ENCODE assay signal across 21 mouse cellular contexts in genomic region chr11:95026849-95027248, GRCm38 (mm10). TPM values are rescaled to one million over a fixed set of nuclear protein-coding genes. Genes with fewer than 3 reads are reported as not detected.
DNase-seq lines count a peak whose midpoint lies in the region; ATAC-seq and TF ChIP-seq lines count a peak whose summit lies in the region.
"Had no signal": no experiment of that assay in that cellular context is flagged by ENCODE, and none has a peak within 500 bp of the region (broad histone marks: within the 10 kb centered on the region; RNA-seq: fewer than 3 reads in every experiment).

No protein-coding gene starts in this region.

- H3K9ac ChIP-seq in kidney, embryonic 15.5 days, result no peak overlapping the region
- H3K9ac ChIP-seq in midbrain, embryonic 13.5 days (replicated peaks), result no peak overlapping the region
- no peak overlapping the region for H3K9ac ChIP-seq in midbrain, embryonic 16.5 days (ENCODE audit: low read depth, low read length)
- H3K9ac ChIP-seq in MEL (ENCODE audit: control insufficient read depth, low read depth, low read length, poor library complexity, severe bottlenecking), result no peak overlapping the region
- H3K9ac ChIP-seq: hindbrain, embryonic 14.5 days had no signal

- no peaks in the 10 kb centered on the region for H3K79me2 ChIP-seq in MEL (ENCODE audit: control insufficient read depth, insufficient read depth, low read length, poor library complexity)

- TF ChIP-seq CTCF in cerebellum, adult 2 months (IDR thresholded peaks at IDR 0.05; ENCODE audit: borderline replicate concordance, insufficient read depth, low read depth, low read length), result no peak
- no peak for TF ChIP-seq CTCF in MEL (IDR thresholded peaks at IDR 0.05 in 2 of 3, conservative IDR thresholded peaks at IDR 0.05 in 1 of 3; ENCODE audit: control insufficient read depth in 1 of 3, insufficient read depth in 1 of 3, low read depth in 2 of 3, low read length in 3 of 3, poor library complexity in 1 of 3, severe bottlenecking in 1 of 3)

- no peak for TF ChIP-seq EP300 in MEL (IDR thresholded peaks at IDR 0.05; ENCODE audit: low read depth in 1 of 2, low read length in 2 of 2)

- H3K4me1 ChIP-seq in cerebellum, adult 2 months (ENCODE audit: control insufficient read depth, insufficient read depth, low read length), result peaks cover 70% of the 10 kb centered on the region
- peaks cover 31% of the 10 kb centered on the region for H3K4me1 ChIP-seq in kidney, embryonic 15.5 days
- H3K4me1 ChIP-seq in midbrain, embryonic 13.5 days (replicated peaks), result peaks cover 21% of the 10 kb centered on the region
- H3K4me1 ChIP-seq in midbrain, embryonic 16.5 days (ENCODE audit: control insufficient read depth, insufficient read depth, low read length), result no peaks in the 10 kb centered on the region
- H3K4me1 ChIP-seq in MEL (ENCODE audit: control insufficient read depth in 1 of 2, insufficient read depth in 2 of 2, low read length in 2 of 2), result no peaks in the 10 kb centered on the region

- no peak for TF ChIP-seq POLR2A in cerebellum, adult 2 months (IDR thresholded peaks at IDR 0.05; ENCODE audit: borderline replicate concordance, insufficient read depth, low read length)
- no peak for TF ChIP-seq POLR2A in MEL (IDR thresholded peaks at IDR 0.05; ENCODE audit: control insufficient read depth in 1 of 2, insufficient read depth in 1 of 2, low read depth in 1 of 2, low read length in 2 of 2, poor library complexity in 1 of 2)

- H3K4me3 ChIP-seq in cerebellum, adult 2 months (replicated peaks; ENCODE audit: insufficient read depth, low read depth, low read length), result no peak overlapping the region
- H3K4me3 ChIP-seq in kidney, embryonic 15.5 days (replicated peaks), result no peak overlapping the region
- no peak overlapping the region for H3K4me3 ChIP-seq in midbrain, embryonic 13.5 days (replicated peaks)
- no peak overlapping the region for H3K4me3 ChIP-seq in midbrain, embryonic 16.5 days (ENCODE audit: low read depth, low read length)
- no peak overlapping the region for H3K4me3 ChIP-seq in MEL (ENCODE audit: control insufficient read depth in 1 of 2, insufficient read depth in 1 of 2, low read depth in 2 of 2, low read length in 2 of 2)
- H3K4me3 ChIP-seq: heart, embryonic 10.5 days had no signal

- H3K27me3 ChIP-seq in cerebellum, adult 2 months (ENCODE audit: control insufficient read depth, insufficient read depth, low read length), result no peaks in the 10 kb centered on the region
- no peaks in the 10 kb centered on the region for H3K27me3 ChIP-seq in kidney, embryonic 15.5 days
- no peaks in the 10 kb centered on the region for H3K27me3 ChIP-seq in midbrain, embryonic 13.5 days
- no peaks in the 10 kb centered on the region for H3K27me3 ChIP-seq in midbrain, embryonic 16.5 days (ENCODE audit: control insufficient read depth, insufficient read depth, low read depth, low read length)
- no peaks in the 10 kb centered on the region for H3K27me3 ChIP-seq in MEL (ENCODE audit: control insufficient read depth in 1 of 2, insufficient read depth in 2 of 2, low read length in 2 of 2)

- TF ChIP-seq RAD21 in MEL (IDR thresholded peaks at IDR 0.05; ENCODE audit: low read depth, low read length), result no peak

- no peak for DNase-seq in cerebellum, adult 2 months
- DNase-seq in cerebellum, adult 11 months, result no peak
- DNase-seq in kidney, adult 8-10 months, result no peak
- DNase-seq in MEL (ENCODE audit: low read depth, low spot score), result no peak
- DNase-seq in embryo, embryonic 9.5 days (ENCODE audit: extremely low spot score), result no peak
- DNase-seq: adrenal gland, adult 2 months; adrenal gland, postnatal 25 days; cerebellum, adult 8-10 months; cerebellum, postnatal 14 days; embryo, embryonic 11 days; gastrocnemius, postnatal 36 days; heart, adult 18-20 months; heart, postnatal 10 days; heart, postnatal 4 days had no signal

- H3K27ac ChIP-seq in cerebellum, adult 2 months (ENCODE audit: insufficient read depth, low read length), result peak overlapping the region; percentile 86
- 0 out of 2 replicates have a peak overlapping the region, but pooled peaks have one; percentile 79 for H3K27ac ChIP-seq in kidney, embryonic 15.5 days
- H3K27ac ChIP-seq in midbrain, embryonic 13.5 days, result peak overlapping the region; percentile 44; the same call in 1 of the 2 replicates
- no peak overlapping the region for H3K27ac ChIP-seq in midbrain, embryonic 16.5 days (ENCODE audit: low read length)
- H3K27ac ChIP-seq in MEL (ENCODE audit: control insufficient read depth, low read depth, low read length), result no peak overlapping the region
- H3K27ac ChIP-seq: heart, embryonic 10.5 days; hindbrain, embryonic 14.5 days had no signal

- WGBS in cerebellum, adult 2 months, result 50% methylated on average over 6 of the region's 6 CpGs
- WGBS in kidney, embryonic 15.5 days, result 82% methylated on average over 6 of the region's 6 CpGs
- 90% methylated on average over 6 of the region's 6 CpGs for WGBS in midbrain, embryonic 13.5 days
- 93% methylated on average over 6 of the region's 6 CpGs for WGBS in midbrain, embryonic 16.5 days

- H3K36me3 ChIP-seq in kidney, embryonic 15.5 days, result peaks cover 56% of the 10 kb centered on the region
- H3K36me3 ChIP-seq in midbrain, embryonic 13.5 days, result peaks cover 45% of the 10 kb centered on the region
- H3K36me3 ChIP-seq in midbrain, embryonic 16.5 days (ENCODE audit: control insufficient read depth, insufficient read depth, low read length), result peaks cover 30% of the 10 kb centered on the region
- H3K36me3 ChIP-seq in MEL (ENCODE audit: control insufficient read depth in 1 of 2, insufficient read depth in 2 of 2, low read length in 2 of 2), result no peaks in the 10 kb centered on the region

- no peaks in the 10 kb centered on the region for H3K9me3 ChIP-seq in kidney, embryonic 15.5 days (replicated peaks)
- H3K9me3 ChIP-seq in midbrain, embryonic 13.5 days, result no peaks in the 10 kb centered on the region
- no peaks in the 10 kb centered on the region for H3K9me3 ChIP-seq in midbrain, embryonic 16.5 days (replicated peaks; ENCODE audit: control insufficient read depth, low read length, poor library complexity, severe bottlenecking)
- H3K9me3 ChIP-seq in MEL (replicated peaks; ENCODE audit: insufficient read depth, low read length), result no peaks in the 10 kb centered on the region
- H3K9me3 ChIP-seq: heart, embryonic 10.5 days had no signal

- H3K4me2 ChIP-seq in kidney, embryonic 15.5 days, result no peak overlapping the region
- H3K4me2 ChIP-seq in midbrain, embryonic 13.5 days (replicated peaks), result no peak overlapping the region
- H3K4me2 ChIP-seq in midbrain, embryonic 16.5 days (ENCODE audit: low read length), result no peak overlapping the region
- H3K4me2 ChIP-seq: hindbrain, embryonic 14.5 days had no signal

- ATAC-seq in kidney, embryonic 15.5 days (replicated peaks; ENCODE audit: low FRiP score), result no peak
- ATAC-seq in midbrain, embryonic 13.5 days, result no peak
- no peak for ATAC-seq in midbrain, embryonic 16.5 days
- ATAC-seq: forebrain, embryonic 14.5 days had no signal

TF ChIP-seq in MEL, 35 proteins besides CTCF, POLR2A, EP300 and RAD21 (continues in another document):
- no peak for TF ChIP-seq MYC (IDR thresholded peaks at IDR 0.05; ENCODE audit: low read depth, low read length)

RNA-seq across cellular contexts. Expression of gene Pdk2, which starts 14.3 kb away (rescaled TPM):
- polyA plus RNA-seq in cerebellum, adult 2 months (2012; rRNA removed), result 219 and 247 TPM in 2 replicates
- polyA plus RNA-seq in kidney, embryonic 15.5 days (2015; fragmentation: Nextera tagmentation; extraction: Ambion mirVana), result 49.4 and 56.2 TPM in 2 replicates
- 21.4 and 24.7 TPM in 2 replicates for polyA plus RNA-seq in midbrain, embryonic 13.5 days (2015; fragmentation: Nextera tagmentation; extraction: Ambion mirVana)
- polyA plus RNA-seq in midbrain, embryonic 16.5 days (2015; fragmentation: Nextera tagmentation; extraction: Ambion mirVana), result 24.1 and 27.5 TPM in 2 replicates
- total RNA-seq in MEL (2012; rRNA removed), result 0.56 and 0.81 TPM in 2 replicates
- polyA plus RNA-seq in MEL (2012; ENCODE audit: insufficient read depth in 1 of 2, insufficient read length in 2 of 2, low read depth in 1 of 2, low replicate concordance in 2 of 2, missing spikeins in 1 of 2), result 1 to 10 TPM in 1 of 2 experiments, not detected in 1; 8.0 TPM

RNA-seq across cellular contexts. Expression of gene Samd14, which starts 17.2 kb away (rescaled TPM):
- 80.7 and 89.4 TPM in 2 replicates for polyA plus RNA-seq in cerebellum, adult 2 months (2012; rRNA removed)
- polyA plus RNA-seq in kidney, embryonic 15.5 days (2015; fragmentation: Nextera tagmentation; extraction: Ambion mirVana), result 16.9 and 21.2 TPM in 2 replicates
- polyA plus RNA-seq in midbrain, embryonic 13.5 days (2015; fragmentation: Nextera tagmentation; extraction: Ambion mirVana), result 123 and 141 TPM in 2 replicates
- polyA plus RNA-seq in midbrain, embryonic 16.5 days (2015; fragmentation: Nextera tagmentation; extraction: Ambion mirVana), result 164 and 171 TPM in 2 replicates
- total RNA-seq in MEL (2012; rRNA removed), result 35.8 and 57.6 TPM in 2 replicates
- 1,000 to 10,000 TPM in 1 of 2 experiments, 100 to 1,000 TPM in 1; 101 to 1,219 TPM for polyA plus RNA-seq in MEL (2012; ENCODE audit: insufficient read depth in 1 of 2, insufficient read length in 2 of 2, low read depth in 1 of 2, low replicate concordance in 2 of 2, missing spikeins in 1 of 2)

RNA-seq across cellular contexts. Expression of gene Ppp1r9b, which starts 36.0 kb away (rescaled TPM):
- 149 and 153 TPM in 2 replicates for polyA plus RNA-seq in cerebellum, adult 2 months (2012; rRNA removed)
- 10.0 and 10.6 TPM in 2 replicates for polyA plus RNA-seq in kidney, embryonic 15.5 days (2015; fragmentation: Nextera tagmentation; extraction: Ambion mirVana)
- polyA plus RNA-seq in midbrain, embryonic 13.5 days (2015; fragmentation: Nextera tagmentation; extraction: Ambion mirVana), result 17.4 and 17.8 TPM in 2 replicates
- 18.4 and 19.4 TPM in 2 replicates for polyA plus RNA-seq in midbrain, embryonic 16.5 days (2015; fragmentation: Nextera tagmentation; extraction: Ambion mirVana)
- total RNA-seq in MEL (2012; rRNA removed), result 113 and 150 TPM in 2 replicates
- polyA plus RNA-seq in MEL (2012; ENCODE audit: insufficient read depth in 1 of 2, insufficient read length in 2 of 2, low read depth in 1 of 2, low replicate concordance in 2 of 2, missing spikeins in 1 of 2), result 100 to 1,000 TPM in 1 of 2 experiments, 10 to 100 TPM in 1; 47.0 to 169 TPM

RNA-seq across cellular contexts. Expression of gene Itga3, which starts 49.8 kb away (rescaled TPM):
- polyA plus RNA-seq in cerebellum, adult 2 months (2012; rRNA removed), result 49.4 and 55.5 TPM in 2 replicates
- polyA plus RNA-seq in kidney, embryonic 15.5 days (2015; fragmentation: Nextera tagmentation; extraction: Ambion mirVana), result 21.0 and 22.9 TPM in 2 replicates
- 6.6 and 8.8 TPM in 2 replicates for polyA plus RNA-seq in midbrain, embryonic 13.5 days (2015; fragmentation: Nextera tagmentation; extraction: Ambion mirVana)
- polyA plus RNA-seq in midbrain, embryonic 16.5 days (2015; fragmentation: Nextera tagmentation; extraction: Ambion mirVana), result 13.7 and 16.6 TPM in 2 replicates
- not detected in 2 replicates for total RNA-seq in MEL (2012; rRNA removed)
- not detected for polyA plus RNA-seq in MEL (2012; ENCODE audit: insufficient read depth in 1 of 2, insufficient read length in 2 of 2, low read depth in 1 of 2, low replicate concordance in 2 of 2, missing spikeins in 1 of 2)

RNA-seq across cellular contexts. Expression of gene Sgca, which starts 50.7 kb away (rescaled TPM):
- 1.9 and 3.9 TPM in 2 replicates for polyA plus RNA-seq in cerebellum, adult 2 months (2012; rRNA removed)
- polyA plus RNA-seq in kidney, embryonic 15.5 days (2015; fragmentation: Nextera tagmentation; extraction: Ambion mirVana), result 1.2 and 1.7 TPM in 2 replicates
- polyA plus RNA-seq in midbrain, embryonic 13.5 days (2015; fragmentation: Nextera tagmentation; extraction: Ambion mirVana), result 0.17 TPM in 1 of 2 replicates, not detected in the other
- polyA plus RNA-seq in midbrain, embryonic 16.5 days (2015; fragmentation: Nextera tagmentation; extraction: Ambion mirVana), result 0.20 TPM in 1 of 2 replicates, not detected in the other
- not detected in 2 replicates for total RNA-seq in MEL (2012; rRNA removed)
- polyA plus RNA-seq in MEL (2012; ENCODE audit: insufficient read depth in 1 of 2, insufficient read length in 2 of 2, low read depth in 1 of 2, low replicate concordance in 2 of 2, missing spikeins in 1 of 2), result not detected
- total RNA-seq: adrenal gland, adult 2 months; adrenal gland, postnatal 25 days; common myeloid progenitor, adult 5-6 weeks had no signal
- polyA plus RNA-seq: forebrain, embryonic 14.5 days had no signal

Comparison
In these comparisons a context has a peak if more than half of its experiments do, and no peak if none do; other contexts are left out.
1. H3K27ac ChIP-seq: peak in cerebellum, adult 2 months (single experiment), kidney, embryonic 15.5 days (single experiment) and midbrain, embryonic 13.5 days (single experiment); none in midbrain, embryonic 16.5 days (single experiment) and MEL (single experiment).